Mouse (Mus musculus) urinary bladder, postnatal 14 days (tissue): ENCODE results near the gene Gm20683.
"Not testable (repeated sequence)": the region's sequence is repeated elsewhere in the genome, so short reads cannot be mapped to it uniquely, and the experiment has no call there.

Experiments used
- DNase-seq: peaks from one replicate; pipeline ENCODE4 v3.0.0; 2021; ENCODE audit warnings: low spot score

The Gm20683 gene

GRCm38 (mm10) chr17:25827546-25828222, 13.9 kb downstream of the Gm20683 start:
- no peak for DNase-seq

- no peak for DNase-seq
These were observed 14.6 kb downstream of the Gm20683 start for GRCm38 (mm10) chr17:25827011-25827410.

GRCm38 (mm10) chr17:25825984-25826570, 15.5 kb downstream of the Gm20683 start:
- no peak for DNase-seq

- DNase-seq, result no peak
These were observed 16.3 kb downstream of the Gm20683 start for GRCm38 (mm10) chr17:25825311-25825710.

GRCm38 (mm10) chr17:25824362-25825142, 17.0 kb downstream of the Gm20683 start:
- DNase-seq, result no peak

- peak; percentile 76 for DNase-seq
These were observed 18.1 kb downstream of the Gm20683 start, which contains the start of gene Wdr24 for GRCm38 (mm10) chr17:25823452-25823851. Gene Wdr24 (plus strand): TSS chr17:25823627.

- no peak for DNase-seq
These were observed 22.4 kb downstream of the Gm20683 start for GRCm38 (mm10) chr17:25818851-25819780.

GRCm38 (mm10) chr17:25817662-25818061, 23.9 kb downstream of the Gm20683 start:
- DNase-seq, result no peak

GRCm38 (mm10) chr17:25813471-25813870, 28.1 kb downstream of the Gm20683 start:
- DNase-seq, result peak; percentile 87

- DNase-seq, result no peak
These were observed 30.7 kb downstream of the Gm20683 start for GRCm38 (mm10) chr17:25810890-25811289.

- DNase-seq, result no peak
These were observed 31.8 kb downstream of the Gm20683 start for GRCm38 (mm10) chr17:25809606-25810340.

GRCm38 (mm10) chr17:25808789-25809605, 32.6 kb downstream of the Gm20683 start, which contains the start of gene Fbxl16:
Gene Fbxl16 (plus strand): TSS chr17:25809085.
- DNase-seq, result peak; percentile 70

- no peak for DNase-seq
These were observed 33.5 kb downstream of the Gm20683 start for GRCm38 (mm10) chr17:25808028-25808427.

GRCm38 (mm10) chr17:25807452-25807851, 34.1 kb downstream of the Gm20683 start:
- DNase-seq, result not testable (repeated sequence)

- DNase-seq, result no peak
These were observed 35.1 kb downstream of the Gm20683 start for GRCm38 (mm10) chr17:25806507-25806906.

GRCm38 (mm10) chr17:25802825-25803517, 38.6 kb downstream of the Gm20683 start:
- no peak for DNase-seq

GRCm38 (mm10) chr17:25801029-25801428, 40.5 kb downstream of the Gm20683 start:
- DNase-seq, result peak; percentile 62

- peak; percentile 85 for DNase-seq
These were observed 44.6 kb downstream of the Gm20683 start, which contains the start of gene Metrn for GRCm38 (mm10) chr17:25796951-25797369. Gene Metrn (minus strand): TSS chr17:25797136.

GRCm38 (mm10) chr17:25796211-25796771, 45.3 kb downstream of the Gm20683 start:
- no peak for DNase-seq
